Mouse (Mus musculus) adrenal gland, adult 2 months (tissue): Measurements from ENCODE around the gene Smoc1. TPM values are rescaled to one million over a fixed set of nuclear protein-coding genes. Genes with fewer than 3 reads are reported as not detected.

ENCODE experiments used
- DNase-seq: peaks from one replicate; pipeline ENCODE4 v3.0.0; 2021
- polyA plus RNA-seq: library from polyadenylated mRNA; depleted of rRNA; stranded (reverse); fragments of >200 nt; gene quantifications from 2 replicates; pipeline ENCODE4 v1.2.3, GENCODE M21; 2012
- total RNA-seq, 2 experiments: library from RNA; stranded (reverse); gene quantifications; 2 replicates each; pipeline ENCODE4 v1.2.3; 2021

The Smoc1 gene
- total and polyA plus RNA-seq, 3 experiments = 159 to 305 (median 164) TPM

DNA sequence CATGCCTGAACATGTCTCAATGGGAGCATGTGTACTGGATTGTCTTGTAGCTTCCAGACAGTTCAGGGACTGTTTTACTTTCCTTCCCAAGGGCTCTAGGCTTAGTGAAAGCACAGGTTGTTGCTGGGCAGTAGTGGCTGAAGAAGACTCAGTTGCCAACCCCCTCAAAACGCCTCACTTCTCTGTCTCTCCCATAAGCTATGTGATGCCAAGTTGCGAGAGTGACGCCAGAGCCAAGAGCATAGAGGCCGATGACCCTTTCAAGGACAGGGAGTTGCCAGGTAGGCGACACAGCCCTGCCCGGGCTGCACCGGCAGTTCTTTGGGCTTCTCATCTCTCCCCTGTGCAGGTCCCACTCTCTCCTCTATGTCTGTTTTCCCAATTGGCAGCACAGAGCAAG lies 141.4 kb downstream of the Smoc1 start:
- DNase-seq = no peak

DNA sequence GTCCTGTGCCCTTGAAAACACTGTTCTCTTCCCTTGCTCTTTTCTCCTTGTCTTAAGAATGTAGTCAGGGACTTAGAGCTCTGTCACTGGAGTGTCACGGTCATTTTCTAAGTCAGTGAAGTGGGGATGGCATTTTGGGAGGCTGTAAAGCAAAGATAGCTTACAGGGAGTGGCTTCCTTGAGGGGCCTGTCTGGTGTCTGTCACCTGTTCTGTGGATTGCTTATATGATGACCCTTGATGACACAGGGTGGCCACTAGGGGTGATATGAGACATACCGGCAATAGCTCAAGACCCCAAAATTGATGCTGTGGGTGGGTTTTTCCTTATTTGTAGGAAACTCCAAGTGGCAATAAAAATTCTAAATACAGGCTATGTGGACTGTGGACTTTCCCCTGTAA lies 141.9 kb downstream of the Smoc1 start:
- DNase-seq = peak; percentile 2

DNA sequence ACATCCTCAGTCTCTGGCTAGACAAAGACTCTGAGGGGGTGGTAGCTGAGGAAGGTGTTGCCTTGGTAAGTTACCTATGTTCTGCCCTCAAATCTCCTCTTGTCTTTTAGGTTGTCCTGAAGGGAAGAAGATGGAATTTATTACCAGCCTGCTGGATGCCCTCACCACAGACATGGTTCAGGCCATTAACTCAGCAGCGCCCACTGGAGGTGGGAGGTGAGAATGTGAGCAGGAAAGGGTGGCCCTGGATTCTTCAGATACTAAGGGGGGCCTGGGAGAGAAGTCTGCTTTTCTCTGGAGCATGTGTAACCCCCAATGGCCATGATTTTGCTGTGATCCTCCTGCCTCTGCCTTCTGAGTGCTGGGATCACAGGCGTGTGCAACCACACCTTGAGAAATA lies 143.5 kb downstream of the Smoc1 start:
- DNase-seq = no peak

DNA sequence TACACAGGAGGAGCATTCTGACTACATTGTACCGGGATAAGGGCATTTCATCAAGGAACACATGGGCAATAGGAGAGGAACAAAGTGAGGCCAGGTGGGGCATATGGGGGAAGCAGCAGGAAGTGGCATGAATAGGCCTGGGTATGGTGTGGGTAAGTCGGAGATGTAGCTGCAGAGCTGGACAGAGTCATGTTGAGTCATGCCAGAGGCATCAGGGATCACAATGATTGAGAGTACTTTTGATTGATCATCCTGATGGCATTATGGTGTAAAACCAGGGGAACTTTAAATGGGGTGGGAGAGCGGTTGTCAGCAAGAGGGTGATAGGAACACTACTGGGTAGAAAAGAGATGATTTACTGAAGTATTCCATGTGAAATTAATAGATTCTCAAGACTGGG lies 146.4 kb downstream of the Smoc1 start:
- DNase-seq = peak; percentile 58

DNA sequence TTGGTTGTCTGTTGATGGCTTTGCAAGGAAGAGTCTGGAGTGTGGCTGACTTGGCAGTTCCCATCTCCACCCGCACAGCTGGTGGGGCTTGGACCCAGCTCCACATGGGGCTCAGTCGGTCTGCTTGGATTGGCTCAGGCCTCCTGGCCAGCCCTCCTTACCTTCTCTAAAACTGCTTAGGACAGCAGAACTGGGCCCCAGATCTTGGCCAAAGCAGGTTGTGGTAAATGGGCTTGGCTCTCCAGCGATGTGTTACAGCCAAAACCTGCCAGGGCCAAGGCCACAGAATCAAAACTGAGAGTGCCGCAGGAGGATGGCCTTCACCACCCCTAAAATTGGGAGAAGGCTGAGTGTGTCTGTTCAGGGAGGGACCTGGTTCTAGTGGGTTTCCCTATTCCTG lies 147.3 kb downstream of the Smoc1 start:
- peak; percentile 88 for DNase-seq

DNA sequence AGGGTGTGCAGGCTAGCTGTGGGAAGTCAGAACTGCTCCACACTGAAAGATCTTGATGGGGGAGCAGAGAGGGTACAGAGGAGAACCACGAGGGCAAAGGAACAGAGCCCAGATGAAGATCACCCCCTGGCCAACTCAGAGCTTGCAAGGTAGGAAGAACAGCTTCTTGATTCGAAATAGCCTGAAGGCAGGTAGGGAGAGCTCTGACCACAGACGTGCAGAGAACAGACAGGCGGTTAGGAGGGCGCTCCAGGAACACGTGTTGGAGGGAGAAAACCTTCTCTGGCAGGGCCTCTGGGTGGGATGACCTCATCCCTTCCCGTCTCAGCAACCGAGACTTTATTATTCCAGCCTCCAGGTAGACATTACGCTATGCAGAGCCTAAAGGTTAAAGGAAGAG lies 148.6 kb downstream of the Smoc1 start:
- peak; percentile 3 for DNase-seq

DNA sequence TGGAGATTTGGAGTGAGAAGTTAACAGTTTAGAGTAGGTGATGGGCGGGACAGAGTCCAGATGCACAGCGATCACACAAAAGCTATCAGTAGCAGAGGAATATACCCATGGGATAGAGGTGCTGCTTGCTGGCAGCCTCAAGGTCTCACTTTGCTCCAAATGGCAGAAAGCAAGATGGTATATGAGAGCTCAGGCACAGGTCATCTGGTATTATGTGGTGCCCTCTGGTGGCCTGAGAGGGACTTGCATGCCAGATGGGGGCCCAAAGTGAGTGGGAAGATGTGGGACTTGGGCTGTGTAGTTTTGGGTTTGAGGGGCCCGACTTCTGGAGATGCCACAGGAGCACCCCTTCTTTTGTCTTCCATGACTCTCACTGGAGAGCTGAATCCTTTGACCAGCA lies 155.5 kb downstream of the Smoc1 start:
- peak; percentile 78 for DNase-seq

DNA sequence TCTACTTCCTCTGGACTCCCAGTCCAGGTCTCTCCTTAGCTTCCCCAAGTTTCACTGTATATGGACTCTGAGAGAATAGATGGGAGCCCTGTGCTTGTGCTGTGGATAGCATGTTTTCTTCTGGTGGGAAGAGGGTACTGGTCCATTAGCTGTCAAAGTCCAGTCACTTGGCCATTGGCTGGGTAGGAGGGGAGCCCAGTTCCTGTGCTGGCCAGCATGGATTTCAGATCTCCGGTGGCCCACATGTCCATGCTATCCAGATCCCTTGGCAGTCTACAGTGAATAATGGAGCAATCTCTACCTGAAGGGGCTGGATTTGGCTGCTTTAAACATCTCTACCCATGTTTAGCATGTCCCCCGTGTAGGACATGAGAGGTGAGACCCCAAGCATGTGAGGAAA lies 158.4 kb downstream of the Smoc1 start:
- no peak for DNase-seq

DNA sequence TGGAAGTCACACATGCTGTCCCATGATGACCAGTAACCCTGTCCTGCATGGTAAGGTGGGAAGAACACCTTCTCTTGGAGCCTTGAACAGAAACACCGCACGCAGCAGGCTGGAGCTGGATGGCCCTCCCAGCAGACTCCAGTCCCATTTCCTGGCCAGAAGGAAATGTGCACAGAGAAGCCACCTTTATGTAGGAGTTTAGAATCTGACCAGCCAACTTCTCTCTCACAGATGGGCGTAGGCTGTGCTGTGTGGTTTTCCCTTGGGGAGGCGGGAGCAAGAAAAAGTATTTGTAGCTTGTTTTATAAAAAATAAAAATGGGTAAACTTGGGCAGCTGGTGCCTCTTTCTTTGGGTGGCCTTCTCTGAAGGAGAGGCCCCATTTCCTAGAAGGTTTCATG lies 159.5 kb downstream of the Smoc1 start:
- no peak for DNase-seq

DNA sequence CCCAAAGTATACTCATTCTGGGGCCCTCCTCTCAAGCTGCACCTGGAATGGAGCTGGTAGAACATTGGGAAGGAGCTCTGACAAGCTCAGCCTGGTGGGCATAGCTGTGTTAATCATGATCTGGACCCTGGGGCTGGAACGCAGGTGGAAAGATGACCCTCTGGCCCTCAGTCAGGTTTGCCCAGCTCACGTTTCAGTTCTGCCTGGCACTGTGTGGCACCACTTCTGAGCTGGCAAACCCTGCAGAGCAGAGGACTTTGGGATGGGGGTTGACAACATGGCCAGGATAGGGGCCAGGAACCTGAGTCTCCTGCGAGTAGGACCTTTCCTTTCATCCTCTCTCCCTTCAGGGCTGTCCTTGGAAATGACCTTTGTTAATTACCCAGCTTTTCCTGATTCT lies 160.1 kb downstream of the Smoc1 start:
- DNase-seq = peak; percentile 49

DNA sequence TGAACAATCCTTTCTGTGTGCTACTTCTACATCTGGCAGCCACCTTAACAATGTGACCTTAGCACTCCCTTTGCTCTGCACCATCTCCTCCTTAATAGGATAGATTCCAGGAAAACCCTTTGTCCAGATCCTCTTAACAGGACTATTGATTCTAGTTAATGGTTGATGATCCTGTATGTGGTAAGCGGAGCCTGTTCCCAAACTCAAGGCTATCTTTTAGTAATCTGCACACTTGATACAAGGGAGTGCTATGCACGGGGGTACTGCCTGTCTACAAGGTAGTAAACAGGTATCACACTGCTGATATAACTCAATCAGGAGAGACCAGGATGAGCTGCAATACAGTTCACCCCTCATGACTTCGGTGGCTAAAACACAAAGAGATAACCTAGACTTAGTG lies 161.8 kb downstream of the Smoc1 start:
- DNase-seq = no peak

DNA sequence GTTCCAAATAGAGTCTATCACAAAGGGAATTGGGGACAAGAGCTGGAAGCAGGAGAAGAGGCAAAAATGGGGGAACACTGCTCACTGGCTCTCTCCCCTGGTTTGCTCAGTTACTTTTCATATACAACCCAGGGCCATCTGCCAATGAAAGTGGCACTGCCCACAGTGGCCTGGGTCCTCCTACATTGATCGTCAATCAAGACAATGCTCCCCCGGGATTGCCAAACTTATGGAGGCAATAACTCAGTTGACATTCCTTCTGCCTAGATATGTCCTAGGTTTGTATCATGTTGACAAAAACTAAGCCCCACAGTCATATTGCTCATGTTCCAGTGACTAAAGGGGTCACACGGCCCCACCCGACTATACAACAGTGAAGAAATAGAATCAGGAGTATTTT lies 162.4 kb downstream of the Smoc1 start:
- no peak for DNase-seq

DNA sequence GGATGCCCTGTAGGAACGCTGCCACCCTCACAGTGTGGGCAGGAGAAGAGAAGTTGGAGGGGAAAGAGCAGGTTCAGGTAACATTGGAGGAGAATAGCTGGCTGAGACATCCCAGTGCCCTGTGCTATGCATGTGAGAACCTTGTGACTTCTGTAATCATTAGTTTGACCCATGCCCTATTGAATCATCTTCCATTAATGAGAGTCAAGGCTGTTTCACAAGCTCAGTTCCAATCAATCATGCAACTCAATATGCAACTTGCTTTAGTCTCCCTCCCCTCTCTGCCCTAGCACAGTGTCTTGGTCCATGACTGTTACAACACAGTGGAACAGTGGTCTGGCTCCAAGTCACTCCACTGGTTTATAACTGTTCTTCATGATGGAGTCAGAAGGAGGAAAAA lies 163.0 kb downstream of the Smoc1 start:
- DNase-seq = peak; percentile 69

DNA sequence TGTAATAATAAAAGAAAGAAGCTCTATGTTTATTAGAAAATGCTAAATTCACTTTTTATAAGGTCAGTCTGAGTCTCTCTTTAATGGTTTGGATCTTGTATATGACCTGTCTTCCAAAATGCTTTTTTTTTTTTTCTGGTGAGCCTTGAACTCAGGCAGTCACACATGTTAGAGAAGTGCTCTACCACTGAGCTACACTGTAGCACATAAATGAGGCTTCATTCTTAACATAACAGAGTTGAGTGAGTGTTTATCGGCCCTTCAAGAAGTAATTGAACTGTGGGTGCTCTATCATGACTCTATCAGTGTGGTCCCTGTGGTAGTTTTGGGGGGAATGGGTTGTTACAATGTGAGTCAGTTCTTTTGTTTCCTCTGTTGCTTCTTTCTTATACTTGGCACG lies 167.4 kb downstream of the Smoc1 start:
- no peak for DNase-seq

DNA sequence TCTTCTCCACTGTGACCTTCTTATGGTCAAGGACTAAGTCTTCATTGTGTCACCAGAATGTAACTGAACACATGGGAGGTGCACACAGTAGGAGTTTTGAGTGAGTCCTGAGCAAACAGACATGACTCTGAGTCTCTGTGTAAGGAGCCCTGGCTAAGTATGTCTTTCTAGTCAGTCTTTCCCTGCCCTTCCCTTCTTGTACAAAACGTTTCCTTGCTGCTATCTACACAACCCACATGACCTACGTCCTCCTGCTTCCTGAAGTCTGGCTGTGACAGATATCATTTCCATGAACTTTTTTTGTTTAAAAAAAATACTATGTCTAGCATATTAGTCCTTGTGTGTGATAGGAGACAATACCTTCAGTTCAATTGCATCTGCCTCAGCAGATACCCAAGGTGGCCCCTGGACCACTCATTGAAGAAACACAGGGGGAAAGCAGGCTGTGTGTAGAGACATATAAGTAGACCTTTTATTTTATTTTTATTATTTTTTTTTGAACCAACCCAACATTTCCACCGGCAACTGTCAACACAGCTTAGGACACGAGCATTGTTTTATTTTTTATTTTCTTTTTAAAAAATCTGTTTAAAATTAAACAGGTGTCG lies 171.0 kb downstream of the Smoc1 start:
- DNase-seq = no peak

DNA sequence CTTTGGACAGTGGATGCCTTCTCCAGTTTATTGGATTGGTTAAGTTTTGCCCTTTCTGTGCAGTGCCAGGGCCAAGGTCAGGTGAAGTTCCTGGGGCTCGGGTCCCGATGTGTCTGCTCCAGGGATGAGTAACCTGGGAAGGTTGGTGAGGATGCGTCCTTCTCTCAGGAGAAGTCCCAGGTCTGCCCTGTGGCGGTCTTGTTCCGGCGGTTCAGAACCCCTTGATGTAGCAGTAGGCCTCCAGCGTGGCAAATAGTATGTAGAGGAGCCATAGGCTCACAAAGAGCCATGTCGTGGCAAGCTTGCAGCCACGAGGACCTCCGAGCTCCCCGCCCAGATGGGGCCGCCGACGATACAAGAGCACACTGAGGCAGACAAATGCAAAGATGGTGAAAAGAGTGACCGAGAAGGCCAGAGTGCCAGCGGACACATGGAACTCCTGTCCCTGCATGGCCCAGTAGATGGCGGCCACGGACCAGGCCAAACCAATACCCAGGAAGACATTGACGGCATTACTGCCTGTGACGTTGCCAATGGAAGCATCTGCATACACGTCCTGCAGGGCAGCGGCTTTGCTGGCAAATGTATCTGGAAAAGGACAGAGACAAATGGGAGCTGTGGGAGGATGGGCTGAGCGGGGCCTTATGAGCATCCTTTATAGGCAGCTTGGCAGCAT lies 172.8 kb downstream of the Smoc1 start:
- DNase-seq = peak; percentile 85

DNA sequence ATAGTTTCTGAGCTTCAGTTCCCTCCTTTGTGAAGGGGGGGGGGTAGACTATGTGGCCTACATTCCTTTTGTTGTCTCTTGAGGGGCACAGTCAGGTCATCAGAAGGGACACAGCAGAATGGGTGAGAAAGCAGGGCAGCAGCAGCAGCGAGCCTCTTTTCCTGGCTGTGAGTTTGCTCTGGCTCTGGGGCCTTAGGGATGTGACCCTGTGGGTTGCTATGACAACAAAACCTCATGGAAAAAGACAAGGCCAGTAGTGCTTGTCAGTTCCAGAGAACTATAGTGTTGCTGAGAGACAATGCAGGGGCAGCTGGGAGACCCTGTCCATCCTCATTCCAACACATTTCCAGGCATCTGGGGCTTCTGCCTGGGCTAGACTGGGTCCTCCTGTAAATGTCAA lies 176.6 kb downstream of the Smoc1 start:
- DNase-seq = peak; percentile 27

DNA sequence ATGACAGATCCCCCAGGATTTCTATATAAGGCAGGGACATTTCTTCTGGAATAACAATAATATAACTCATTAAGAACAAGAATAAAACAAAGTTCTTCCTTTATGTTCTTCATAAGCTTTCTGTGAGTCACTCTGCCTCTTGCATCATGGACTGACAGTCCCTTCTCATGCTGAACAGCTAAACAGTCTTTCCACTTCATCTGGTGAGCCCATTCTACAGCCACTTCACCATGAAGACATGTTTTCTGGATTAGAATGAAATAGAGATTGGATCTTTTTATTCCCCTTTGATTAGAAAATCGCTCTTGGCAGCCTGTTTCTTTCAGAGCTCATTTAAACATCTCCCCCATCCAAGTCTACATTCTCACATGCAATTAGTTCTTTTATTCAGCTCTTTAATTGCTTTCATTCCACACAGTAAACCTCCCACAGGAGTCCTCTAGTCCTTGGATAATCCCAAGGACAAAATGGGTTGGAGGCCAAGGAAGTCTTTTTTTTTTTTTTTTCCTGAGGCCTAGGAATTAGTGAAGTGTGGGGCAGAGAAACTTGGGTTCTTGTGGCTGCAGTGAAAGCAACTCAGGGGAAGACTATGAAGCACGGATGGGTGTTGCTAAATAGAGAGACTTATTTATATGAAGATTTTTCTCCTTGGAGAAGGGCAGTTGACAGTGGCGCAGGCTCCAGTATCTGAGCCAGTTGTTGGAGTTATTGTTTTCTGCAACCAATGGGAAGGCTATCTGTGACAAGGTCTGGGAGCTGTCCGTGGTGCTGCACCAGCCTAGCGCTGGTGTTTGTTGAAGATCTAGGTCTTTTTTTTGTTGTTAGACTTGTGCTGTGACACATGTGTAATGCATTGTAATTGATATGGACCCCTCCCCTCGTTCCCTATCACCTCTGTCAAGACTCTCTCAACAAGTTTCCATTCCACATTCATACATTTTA lies 179.3 kb downstream of the Smoc1 start:
- peak; percentile 54 for DNase-seq

DNA sequence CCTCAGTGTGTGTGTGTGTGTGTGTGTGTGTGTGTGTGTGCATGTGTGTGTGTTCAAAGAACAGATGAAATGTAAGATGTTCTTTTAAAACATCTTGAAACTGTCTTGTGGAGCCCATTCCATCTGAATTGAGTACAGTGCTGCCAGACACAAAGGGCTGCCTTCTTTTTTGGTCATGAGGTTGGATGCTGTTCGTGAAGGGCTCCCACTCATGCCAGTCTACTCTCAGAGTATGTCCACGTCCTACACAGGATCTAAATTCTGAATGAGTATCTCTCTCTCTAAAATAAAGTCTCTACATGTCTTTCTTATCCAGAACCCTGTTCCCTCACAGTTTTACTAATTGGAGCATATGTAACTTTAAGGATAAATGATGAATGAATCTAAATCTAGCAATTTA lies 182.0 kb downstream of the Smoc1 start:
- no peak for DNase-seq

DNA sequence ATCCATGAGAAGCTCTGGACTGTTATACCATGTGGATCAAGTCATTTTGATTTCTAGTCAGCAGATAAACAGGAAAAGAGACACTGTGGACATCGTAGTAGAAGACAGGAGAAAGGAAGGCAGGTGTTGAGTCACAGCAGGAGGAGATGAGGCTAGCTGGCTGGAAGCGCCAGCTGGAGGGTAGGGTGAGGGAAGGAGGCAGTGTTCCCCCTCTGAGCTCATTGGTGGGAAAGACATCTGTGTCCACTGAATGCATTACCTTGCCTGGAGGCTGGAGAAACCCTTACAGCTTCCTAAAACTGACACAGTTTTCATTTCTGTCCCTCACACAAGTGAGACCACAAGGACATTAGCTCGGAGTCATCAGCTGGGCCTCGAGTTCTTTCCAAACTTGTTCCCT lies 192.7 kb downstream of the Smoc1 start:
- no peak for DNase-seq

DNA sequence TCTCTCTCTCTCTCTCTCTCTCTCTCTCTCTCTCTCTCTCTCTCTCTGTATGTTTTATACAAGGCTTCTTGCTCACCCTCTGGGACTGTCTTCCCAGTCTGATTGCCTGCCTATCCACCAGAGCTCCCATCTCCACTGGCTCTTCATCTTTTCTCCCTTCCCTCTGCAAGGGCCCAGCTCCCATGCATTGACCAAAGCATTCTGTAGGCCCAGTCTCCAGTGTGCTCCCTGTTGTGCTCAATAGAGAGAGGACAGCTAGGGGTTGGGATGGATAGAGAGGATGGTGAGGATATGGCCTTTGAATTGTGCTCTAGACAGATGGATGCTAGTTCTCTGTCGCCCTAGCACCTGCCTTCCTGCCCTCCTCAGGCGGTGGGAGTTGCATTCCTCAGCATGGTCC lies 196.7 kb downstream of the Smoc1 start:
- DNase-seq = no peak

DNA sequence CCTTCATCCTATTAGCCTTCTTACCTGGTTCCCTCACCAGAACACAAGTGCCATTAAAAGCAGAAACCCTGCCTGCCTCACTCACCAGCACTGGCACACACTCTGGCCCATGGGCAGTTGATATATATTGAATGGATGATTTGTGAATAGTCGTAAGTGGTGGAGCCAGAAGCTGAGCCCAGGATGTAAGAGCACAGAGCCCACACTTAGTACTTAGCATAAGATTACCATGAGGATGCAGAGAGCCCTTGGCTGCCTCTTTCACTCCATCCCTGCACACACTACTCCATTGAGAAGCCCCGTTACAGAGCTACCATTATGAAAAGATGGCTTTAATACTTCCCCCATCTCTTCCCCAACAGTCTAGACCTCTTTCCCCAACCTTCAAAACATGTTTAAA lies 198.2 kb downstream of the Smoc1 start:
- DNase-seq = no peak

DNA sequence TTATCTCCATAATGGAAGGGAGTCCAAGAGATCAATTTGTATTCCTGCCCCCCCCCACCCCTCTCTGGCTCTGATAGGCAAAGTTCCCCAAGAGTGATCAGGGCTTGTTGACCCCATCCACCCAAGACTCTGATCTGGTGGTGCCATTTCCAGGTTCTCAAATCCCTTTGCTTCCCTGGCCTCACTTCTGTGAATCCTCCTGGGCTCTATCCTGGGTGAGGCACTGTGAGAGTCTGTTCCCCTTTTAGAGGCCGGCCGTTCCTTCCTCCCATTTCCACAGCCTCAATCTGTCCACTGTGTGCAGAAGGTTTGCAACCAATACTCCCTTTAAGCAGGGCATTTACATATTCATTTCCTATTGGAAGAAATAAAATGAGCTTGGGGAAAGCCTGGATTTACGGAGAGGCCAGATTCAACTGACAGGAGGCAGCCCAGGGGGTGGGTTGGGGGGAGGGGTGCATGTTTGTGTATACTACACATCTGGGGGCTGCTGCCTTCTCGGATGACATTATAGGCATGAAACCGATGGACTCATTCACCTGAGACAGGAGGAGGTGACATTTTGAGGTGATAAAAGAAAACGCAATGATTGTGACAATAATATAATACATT lies 199.5 kb downstream of the Smoc1 start:
- no peak for DNase-seq
